Mouse (Mus musculus) yolk sac, embryonic 10.5 days (tissue): ENCODE data around the gene Atp1b3.
"Not testable (repeated sequence)": the region's sequence is repeated elsewhere in the genome, so short reads cannot be mapped to it uniquely, and the experiment has no call there.

Source experiments
- DNase-seq: peaks from one replicate; pipeline ENCODE4 v3.0.0-alpha.2; 2017; ENCODE audit warnings: low spot score

The Atp1b3 gene

DNA sequence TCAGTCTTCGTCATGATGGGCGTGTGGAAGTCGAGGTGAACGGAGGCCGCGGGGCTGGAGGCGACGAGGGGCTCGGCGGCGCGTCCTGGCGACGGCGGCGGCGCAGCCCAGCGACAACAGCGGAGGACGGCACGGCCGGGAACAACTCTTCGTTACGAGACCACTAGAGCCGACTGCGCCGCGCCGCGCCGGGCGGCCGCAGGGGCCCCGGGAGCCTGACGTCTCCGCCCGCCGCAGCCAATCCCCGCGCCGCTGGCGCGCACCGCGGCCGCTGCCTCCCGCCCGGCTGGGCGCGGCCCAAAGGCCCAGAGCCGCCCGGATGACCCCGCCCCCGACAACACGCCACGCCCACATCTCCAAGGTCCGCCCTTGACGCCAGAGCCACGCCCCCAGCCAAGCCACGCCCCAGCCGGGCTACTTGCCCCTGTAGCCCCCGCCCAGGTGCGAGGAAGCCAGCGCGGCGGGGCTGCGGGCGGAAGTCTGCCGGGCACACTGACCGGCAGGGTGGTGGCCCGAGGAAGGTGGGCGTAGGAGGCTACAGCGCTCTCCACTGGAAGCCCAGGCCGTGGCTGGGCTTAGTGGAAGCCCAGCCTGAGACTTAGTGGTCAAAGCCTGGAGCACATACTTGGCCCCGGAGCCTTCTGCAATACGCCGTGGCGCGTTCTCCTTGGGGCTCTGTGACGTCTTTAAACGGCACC lies at the start of gene Atp1b3:
Atp1b3 (minus strand) TSS at position 302 of the 698 bp plus-strand sequence.
- peak; percentile 99 for DNase-seq

DNA sequence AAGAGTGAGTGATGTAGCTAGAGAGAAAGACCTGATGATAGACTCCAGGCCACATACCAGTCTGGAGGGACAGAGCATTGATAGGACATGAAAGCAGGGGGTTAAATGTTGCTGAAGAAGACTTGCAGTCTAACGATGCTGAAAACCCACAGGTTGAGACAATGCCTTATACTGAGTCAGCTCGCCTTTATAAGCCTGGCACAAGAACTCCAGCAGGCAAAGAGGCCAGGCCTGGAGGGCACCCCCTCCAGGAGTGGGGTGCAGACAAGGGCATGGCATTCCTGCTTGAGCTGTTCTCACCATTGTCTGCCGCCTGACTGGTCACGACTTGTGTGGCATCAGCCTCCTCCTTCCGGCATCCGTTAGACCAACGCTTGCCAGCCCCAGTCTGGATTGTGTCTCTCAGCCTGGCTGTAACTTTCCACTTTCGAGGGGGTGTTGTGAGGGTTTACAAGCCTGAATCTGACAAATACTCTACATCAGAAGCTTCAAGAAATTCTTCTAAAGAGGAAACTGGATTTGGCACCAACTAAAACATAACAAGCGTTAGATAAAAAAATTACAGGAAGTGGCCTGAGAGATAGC lies 48.7 kb upstream of the Atp1b3 start:
- DNase-seq = no peak

DNA sequence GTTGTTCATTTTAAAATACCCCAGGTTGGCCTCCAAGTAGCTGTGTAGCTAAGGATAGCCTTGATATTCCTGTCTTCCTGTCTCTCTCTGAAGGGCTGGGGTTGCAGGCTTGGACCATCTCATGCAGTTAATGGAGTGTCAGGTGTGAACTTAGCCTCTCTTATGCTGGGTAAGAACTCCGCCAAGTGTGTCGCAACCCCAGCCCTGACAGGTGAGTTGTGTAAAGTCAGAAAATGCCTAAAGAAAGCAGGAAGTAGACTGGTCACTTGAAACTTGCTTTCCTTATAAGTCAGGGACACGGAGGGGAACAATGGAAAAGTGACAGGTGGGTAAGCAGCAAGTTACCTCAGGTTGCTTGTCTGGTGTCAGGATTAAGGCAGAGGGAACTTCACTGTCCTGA lies 40.1 kb upstream of the Atp1b3 start:
- no peak for DNase-seq

DNA sequence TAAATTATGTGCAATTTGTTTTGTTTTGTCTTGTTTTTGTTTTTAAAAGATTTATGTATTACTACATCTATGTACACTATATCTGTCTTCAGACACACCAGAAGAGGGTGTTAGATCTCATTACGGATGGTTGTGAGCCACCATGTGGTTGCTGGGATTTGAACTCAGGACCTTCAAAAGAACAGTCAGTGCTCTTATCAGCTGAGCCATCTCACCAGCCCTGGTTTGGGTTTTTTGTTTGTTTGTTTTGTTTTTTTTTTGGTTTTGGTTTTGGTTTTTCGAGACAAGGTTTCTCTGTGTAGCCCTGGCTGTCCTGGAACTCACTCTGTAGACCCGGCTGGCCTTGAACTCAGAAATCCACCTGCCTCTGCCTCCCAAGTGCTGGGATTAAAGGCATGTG lies 35.7 kb upstream of the Atp1b3 start:
- DNase-seq = not testable (repeated sequence)

DNA sequence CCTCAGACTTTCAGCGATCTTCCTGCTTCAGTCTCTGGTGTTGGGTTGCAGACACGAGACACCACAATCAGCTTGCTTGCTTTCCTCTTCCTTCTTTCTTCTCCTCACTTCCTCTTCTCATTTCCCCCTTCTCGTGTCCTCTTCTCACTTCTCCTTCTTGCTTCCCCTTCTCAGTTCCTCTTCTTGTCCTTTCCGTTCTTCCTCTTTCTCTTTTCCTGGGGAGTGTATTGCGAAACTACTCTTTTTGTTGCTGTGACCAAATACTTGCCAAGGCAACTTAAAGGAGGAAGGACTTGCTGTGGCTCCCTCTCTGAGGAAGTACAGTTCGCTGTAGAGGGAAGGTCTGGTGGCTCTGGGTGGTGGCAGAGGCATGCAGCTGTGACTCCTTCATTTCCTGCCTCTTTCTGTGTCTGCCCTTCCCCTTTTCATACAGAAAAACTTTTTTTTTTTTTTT lies 35.2 kb upstream of the Atp1b3 start:
- DNase-seq = no peak

DNA sequence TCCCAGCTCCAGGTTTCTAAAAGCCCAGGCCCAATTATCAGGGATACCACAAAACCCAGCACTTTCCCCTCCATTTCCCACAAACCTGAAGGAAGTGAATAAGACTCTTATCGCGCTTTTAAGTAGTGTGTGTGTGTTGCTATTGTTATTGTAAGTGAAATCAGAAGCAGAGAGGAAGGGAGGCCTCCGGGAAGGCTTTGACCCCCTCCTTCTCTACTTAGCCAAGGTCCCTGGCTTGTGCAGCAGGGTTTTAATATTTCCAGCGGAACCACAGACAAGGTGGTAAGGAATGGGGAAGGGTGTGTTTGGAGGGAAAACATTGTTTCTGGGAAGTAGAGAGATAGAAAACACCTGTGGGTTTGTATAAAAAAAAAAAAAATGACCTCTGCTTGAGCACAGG lies 34.4 kb upstream of the Atp1b3 start:
- DNase-seq = no peak

DNA sequence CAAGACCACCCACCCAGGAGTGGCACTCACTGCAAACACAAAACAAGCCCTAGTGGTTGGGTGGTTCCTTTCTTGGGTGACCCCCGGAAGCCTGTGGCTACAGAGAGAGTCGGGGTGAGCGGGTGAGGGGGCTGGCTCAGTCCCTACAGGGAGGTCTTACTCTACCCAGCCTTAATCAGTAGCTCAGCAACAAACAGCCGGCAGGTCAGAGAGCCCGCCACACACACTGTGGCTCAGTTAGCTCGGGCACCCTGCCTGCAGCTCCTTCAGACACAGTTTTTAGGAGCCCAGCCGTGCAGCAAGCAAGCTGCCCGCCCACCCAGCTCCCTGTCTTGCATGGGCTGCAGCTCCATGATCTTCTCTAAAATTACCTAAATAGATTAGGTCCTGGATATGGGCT lies 33.9 kb upstream of the Atp1b3 start:
- DNase-seq = no peak

DNA sequence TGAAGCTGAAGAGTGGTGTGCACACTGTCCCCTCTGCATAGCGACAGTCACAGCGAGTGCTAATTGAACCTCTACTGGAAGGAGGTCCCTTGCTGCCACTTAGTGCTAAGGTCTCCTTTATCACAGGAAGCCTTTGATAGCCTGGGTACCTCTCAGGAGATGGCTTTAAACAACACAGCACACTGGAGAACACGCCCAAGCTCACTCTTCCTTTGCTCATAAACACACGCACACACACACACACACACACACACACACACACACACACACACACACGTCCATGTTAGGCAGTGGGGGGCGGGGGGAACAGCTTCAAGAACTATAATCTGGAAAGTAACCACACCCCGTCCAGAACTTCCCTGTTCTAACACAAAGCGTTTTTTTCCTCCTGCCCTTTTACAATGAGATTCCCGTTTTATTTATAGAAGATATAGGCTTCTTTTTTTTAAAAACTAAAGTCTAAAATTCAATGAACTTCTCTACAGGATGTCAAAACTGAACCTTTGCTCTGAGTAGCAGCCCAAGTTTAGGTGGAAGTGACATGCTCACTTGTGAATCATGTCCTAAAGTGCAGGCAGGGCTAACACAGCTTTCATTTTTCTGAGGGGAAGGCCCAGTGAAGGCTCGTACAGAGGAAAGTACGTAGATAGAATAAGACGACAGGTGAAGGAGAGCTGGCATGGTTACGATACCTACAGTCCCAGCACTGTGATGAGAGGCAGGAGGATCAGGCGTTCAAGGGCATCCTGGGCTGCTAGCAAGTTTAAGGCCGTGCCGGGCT lies 30.9 kb upstream of the Atp1b3 start:
- DNase-seq = no peak

DNA sequence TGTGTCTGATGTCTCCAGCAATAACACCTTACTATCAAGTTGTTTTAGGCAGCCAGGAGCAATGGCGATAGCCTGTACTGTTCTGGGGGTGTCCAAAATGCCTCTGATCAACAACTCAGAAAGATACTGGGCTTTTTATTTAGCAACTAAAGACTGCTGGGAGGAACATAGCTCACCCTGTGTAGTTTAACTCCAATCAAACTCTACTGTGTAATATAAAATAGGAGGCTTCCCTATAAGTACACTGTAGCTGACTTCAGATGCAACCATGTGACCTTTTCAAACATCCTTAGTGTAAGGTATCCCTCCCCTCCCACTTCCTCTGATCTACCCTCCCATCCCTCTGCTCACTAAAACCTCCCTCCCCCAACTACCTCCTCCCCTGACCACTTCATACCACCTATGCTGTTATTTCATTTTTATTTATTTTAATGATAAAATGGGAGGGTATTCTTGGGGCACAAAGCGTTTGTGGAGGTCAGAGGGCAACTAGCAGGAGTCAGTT lies 29.5 kb upstream of the Atp1b3 start:
- no peak for DNase-seq

DNA sequence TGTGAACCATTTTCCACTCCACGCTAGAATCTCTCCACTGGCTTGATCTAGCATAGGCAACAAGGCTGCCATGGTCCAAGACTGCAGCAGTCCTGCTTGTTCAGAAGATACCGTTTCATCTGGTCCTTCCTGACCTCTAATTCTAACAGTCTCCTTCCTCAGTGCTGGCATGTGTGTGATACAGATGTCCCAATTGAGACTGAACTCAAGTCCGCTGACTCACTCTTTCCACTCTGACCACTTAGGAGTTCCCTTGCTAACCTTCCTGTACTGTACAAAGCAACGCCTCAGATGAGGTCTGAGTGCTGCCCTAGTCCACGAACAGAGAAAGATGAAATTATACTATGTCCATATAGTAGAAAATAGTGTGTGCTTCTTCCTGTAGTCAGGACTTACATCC lies 28.9 kb upstream of the Atp1b3 start:
- no peak for DNase-seq

DNA sequence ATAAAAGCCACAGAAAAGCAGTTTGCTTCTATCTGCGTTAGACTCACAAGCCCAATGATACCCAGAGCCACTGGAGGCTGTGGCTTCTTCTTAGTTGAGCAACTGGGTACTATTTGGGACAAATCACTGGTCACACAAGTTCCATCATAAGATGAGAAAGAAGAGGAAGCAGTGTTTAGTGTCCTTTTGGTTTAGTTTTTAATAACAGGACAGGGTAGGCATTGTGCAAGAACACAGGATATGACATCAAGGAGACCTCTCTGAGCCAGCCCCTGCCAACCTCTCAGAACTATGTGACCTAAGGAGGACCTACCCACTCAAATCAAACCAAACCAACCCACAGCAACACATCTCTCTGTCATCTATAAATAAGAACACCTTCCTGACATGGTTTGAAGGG lies 27.7 kb upstream of the Atp1b3 start:
- DNase-seq = no peak

DNA sequence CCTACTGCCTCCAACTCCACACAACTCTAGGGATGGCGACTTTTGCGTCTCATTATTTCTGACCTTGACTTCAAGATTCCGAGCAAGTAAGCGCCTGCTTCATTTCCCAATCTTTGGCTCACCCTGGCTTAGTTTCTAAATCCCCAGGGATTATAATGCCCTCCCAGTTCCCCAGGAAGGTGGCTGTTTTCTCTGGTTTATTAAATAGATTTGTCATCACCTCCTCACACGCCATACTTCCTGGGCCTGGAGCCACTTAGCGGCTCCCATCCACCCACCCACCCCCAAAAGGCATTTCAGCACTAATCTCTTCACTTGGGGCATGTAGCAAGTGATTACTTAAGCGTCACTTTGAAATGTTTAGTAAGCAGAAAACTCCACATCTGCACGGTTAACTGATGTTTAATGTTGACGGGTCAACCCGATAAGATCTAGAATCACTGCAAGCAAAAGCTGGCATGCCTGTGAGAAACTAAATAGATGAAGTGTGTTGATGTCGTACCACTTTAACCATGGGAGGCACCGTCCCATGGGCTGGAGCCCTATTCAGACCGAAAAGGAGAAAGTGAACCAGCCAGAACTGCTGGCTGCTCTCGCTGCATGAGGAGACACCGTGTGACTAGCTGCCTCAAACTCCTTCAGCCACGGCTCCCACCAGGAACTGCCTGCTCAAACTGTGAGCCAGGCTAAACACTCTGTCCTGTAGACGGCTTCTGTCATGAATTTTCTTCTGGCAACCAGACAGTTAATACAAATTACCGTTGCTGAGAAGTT lies 19.7 kb upstream of the Atp1b3 start:
- DNase-seq = peak; percentile 48

DNA sequence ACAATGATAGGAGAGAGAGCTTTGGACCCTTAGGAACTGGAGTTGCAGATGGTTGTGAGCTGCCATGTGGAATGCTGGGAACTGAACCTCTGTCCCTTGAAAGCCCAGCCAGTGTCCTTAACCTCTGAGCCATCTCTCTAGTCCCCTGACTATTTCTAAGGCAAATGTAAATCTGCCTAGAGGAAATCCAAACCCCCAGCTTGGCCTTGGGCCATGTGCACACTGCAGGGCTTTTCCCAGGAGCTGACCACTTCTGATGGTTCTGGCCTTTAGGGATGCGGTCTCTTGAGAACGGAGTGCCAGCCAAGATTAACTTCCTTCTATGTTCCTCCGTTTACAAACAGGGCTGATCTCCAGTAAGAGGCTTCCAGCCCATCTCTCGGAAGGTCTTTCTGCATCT lies 18.5 kb upstream of the Atp1b3 start:
- DNase-seq = no peak

DNA sequence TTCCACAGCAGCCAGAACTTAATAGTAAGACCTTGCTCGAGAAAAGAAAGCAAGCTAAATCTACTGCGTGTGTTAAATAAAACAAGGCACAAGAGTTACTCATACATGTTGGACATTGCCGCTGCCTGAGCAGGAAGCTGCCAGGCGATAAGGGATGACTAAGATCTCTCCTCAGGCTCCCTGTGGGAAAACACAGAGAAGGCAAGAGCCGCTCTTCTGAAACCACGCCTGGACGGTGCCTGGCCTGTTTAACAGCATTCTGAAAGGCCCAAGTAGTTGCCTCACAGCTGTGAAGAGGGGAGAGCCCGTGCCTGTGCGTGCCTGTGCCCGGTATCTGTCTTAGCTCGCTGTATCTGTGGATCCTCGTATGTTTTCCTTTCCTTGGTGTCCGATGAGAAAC lies 17.2 kb upstream of the Atp1b3 start:
- DNase-seq = no peak

DNA sequence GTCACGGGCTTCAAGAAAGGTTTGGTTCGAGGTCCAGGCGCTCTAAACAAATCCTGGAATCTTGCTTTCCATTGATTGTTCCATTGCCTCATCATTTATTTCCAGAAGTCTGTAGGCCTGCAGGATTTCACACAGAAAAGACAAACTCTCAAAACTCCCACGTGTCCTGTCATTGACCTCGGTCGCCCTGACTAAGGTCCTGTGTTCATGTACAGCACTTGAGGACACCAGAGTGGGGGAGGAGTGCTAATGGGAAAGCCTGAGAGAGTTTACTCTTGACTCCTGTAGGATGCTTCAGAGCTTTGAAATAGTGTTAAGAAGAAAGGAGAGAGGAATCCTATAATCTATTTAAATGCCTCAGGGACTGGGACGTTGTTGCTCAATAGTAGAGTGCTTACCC lies 15.3 kb upstream of the Atp1b3 start:
- DNase-seq = no peak

DNA sequence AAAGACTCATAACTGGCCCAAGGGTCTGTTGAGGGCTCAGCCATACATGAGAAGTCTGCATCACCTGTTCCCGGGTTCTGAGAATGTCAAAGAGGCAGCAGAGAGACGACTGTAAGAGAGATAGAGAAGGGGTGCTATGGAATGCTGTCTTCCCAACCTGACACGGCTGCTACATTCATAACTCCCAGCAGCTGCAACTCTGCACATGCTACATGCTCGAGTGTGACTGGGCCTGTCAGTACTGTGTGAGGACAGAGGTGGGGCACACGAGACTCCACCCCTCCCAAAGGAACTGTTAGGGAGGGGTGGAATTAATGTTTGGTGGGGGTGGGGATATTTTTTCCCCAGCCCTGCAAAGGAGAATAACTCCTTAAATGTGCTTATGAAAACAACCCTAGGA lies 14.5 kb upstream of the Atp1b3 start:
- DNase-seq = no peak

DNA sequence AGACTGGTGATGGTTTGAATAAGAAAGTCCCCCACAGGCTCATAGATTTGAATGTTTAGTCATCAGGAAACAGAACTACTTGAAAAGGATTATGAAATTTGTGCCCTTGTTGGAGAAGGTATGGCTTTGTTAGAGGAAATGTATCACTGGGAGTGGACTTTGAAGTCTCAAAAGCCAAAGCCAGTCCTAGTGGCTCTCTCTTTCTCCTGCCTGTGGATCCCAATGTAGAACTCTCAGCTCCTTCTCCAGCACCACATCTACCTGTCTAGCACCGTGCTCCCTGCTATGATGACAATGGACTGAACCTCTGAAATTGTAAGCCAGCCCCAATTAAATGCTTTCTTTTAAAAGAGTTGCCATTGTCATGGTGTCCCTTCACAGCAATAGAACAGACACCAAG lies 12.9 kb upstream of the Atp1b3 start:
- DNase-seq = no peak

DNA sequence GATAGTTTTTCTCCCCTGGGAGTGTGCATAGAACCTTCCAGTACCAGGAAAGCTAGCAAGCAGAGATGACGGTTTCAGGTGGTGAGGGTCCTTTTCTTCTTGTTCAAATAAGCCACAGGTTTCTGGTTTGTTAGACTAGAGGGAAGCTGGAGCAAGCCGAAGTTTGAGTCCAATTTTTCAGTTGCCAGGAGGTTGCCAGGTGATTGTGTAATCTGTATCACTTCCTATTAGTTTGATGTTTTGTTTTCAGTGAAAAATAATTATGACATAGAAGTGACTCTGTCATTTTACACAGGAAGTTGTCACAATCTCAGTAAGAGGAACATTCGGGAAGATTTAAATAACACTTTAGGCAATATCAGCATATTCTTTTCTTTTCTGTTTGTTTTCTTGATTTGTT lies 11.6 kb upstream of the Atp1b3 start:
- no peak for DNase-seq

DNA sequence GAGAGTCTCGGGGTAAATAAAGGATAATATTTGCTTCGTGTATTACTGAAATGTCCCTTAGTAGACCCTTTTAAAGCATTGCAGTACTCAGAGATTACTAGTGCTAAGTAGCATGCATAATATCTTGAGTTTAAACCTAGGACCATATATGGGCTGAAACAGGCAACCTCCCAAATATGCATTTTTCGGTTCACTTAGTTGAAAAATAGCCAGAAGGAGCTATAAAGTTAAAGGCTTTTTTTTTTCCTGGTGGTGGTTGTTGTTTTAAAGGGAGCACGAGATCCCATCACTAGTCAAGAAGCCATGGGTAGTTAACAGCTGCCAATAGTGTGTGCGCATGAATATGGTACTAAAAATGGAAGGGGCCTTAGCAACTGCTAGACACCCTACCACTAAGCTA lies 6.8 kb upstream of the Atp1b3 start:
- DNase-seq = no peak

DNA sequence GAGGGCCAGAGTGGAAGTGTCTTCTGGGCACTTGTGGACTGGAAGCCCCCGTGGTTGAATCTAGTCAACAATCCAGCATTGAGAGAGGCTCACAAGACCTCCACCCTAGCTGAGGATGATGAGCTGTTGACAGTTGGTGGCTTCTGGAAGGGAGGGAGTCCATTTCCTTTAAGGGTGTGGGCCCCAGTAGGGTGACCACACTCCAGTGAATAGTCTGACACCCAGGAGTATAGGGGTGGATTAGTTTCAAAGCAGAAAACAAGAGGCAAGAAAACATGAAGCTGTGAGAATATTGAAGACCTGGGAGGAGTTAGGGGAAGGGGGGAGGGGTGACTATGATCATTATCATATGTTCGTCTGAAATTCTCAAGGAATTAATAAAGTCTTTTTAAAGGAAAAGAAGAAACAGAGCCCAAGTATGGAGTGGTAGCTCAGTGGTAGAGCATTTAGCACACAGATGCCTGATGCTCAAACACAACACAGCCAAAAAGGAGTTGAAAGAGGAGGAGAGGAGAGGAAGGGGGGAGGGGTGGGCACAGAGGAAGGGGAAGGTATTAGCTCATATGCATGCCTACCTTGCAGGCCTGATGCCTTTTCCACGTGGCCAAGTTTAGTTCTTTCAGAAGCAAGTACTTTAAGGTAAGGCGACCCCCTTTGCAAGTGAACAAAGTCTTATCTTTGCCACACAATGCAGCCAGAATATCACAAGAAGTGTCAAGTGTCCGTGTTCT lies 5.6 kb upstream of the Atp1b3 start:
- DNase-seq = no peak

DNA sequence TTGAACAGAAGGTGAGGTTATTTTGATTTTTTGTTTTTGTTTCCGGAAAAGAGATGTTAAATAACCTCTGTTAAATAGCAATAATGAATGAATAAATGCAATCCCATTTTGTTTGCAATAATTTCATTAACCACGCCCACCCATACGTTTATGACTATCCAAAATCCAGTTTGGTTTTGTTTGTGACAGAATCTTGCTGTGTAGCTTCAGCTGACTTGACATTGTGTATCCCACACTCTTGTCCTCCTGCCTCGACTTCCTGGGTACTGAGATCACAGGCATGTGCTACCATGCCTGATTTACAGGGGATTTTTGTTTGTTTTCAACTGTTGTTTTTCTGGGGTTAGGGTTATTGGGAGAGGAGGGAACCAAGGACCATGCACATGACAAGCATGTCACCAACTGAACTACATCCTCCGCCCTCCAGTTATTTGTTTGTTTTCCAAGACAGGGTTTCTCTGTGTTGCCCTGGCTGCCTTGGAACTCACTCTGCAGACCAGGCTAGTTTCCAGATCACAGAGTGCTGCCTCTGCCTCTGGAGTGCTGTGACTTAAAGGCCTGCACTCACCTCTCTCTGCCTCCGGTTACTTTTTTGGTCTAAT lies 1.1 kb upstream of the Atp1b3 start:
- no peak for DNase-seq
